Mouse (Mus musculus) layer of hippocampus, adult 2 months (tissue): Measurements from ENCODE around the gene Sorcs3. TPM values are rescaled to one million over a fixed set of nuclear protein-coding genes. Genes with fewer than 3 reads are reported as not detected.

ENCODE experiments used
- DNase-seq, 2 experiments: peaks; one replicate each; pipeline ENCODE4 v3.0.0; 2022; ENCODE audit warnings: low spot score in 2 of 2
- H3K27ac ChIP-seq: fragments of 200-600 bp; 2 replicates; pipeline ENCODE4 v1.8.1; 2022
- H3K4me3 ChIP-seq: fragments of 200-600 bp; 2 replicates; pipeline ENCODE4 v1.8.1; 2022; ENCODE audit warnings: mild to moderate bottlenecking
- CTCF ChIP-seq: fragments of 200-600 bp; conservative IDR thresholded peaks from 2 replicates; pipeline ENCODE4 v1.8.1; 2022; ENCODE audit warnings: antibody characterized with exemption, mild to moderate bottlenecking, moderate library complexity
- total RNA-seq, 2 experiments: library from RNA; stranded (reverse); gene quantifications; 2 replicates each; pipeline ENCODE4 v1.2.3; 2021

Gene Sorcs3
- total RNA-seq, 2 experiments from 2014 or later = 34.1 to 34.3 TPM

- no peak for DNase-seq
- no peak for TF ChIP-seq CTCF
- H3K27ac ChIP-seq = no peak overlapping the region
- H3K4me3 ChIP-seq = no peak overlapping the region
These were observed 436.7 kb downstream of the Sorcs3 start for GRCm38 (mm10) chr19:48642566-48642965.

- no peak overlapping the region for H3K4me3 ChIP-seq
- DNase-seq = no peak
- no peak overlapping the region for H3K27ac ChIP-seq
- TF ChIP-seq CTCF = no peak
These were observed 444.1 kb downstream of the Sorcs3 start for GRCm38 (mm10) chr19:48649941-48650340.

GRCm38 (mm10) chr19:48651617-48652016 lies 445.8 kb downstream of the Sorcs3 start:
- H3K4me3 ChIP-seq = no peak overlapping the region
- no peak for TF ChIP-seq CTCF
- DNase-seq = no peak

GRCm38 (mm10) chr19:48660201-48660600 lies 454.4 kb downstream of the Sorcs3 start:
- DNase-seq = no peak
- no peak for TF ChIP-seq CTCF
- Histone ChIP-seq H3K4me3 (no peak overlapping the region), H3K27ac (no peak overlapping the region)

More at GRCm38 (mm10) chr19:48651617-48652016, 445.8 kb downstream of the Sorcs3 start:
- H3K27ac ChIP-seq = no peak overlapping the region

DNA sequence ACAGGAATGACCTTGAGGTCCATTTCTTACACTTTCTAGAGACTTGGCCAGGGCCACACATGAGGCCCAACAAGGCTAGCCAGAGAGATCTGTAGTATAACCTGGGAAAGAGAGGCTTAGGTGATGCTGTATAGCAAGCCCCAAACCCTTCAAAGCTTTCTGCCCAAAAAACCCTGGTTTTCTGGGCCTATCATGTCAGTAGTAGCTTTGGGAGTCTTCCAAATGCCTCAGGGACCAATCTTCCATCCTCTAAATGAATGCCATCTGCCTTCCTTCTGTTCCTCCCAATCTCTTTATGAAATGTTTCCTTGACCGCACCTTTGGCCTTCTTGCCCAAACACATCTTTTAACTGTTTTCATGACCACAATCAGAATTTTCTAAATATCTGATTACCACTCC lies 474.1 kb downstream of the Sorcs3 start:
- TF ChIP-seq CTCF = no peak
- no peak overlapping the region for H3K4me3 ChIP-seq
- no peak for DNase-seq
- H3K27ac ChIP-seq = no peak overlapping the region

DNA sequence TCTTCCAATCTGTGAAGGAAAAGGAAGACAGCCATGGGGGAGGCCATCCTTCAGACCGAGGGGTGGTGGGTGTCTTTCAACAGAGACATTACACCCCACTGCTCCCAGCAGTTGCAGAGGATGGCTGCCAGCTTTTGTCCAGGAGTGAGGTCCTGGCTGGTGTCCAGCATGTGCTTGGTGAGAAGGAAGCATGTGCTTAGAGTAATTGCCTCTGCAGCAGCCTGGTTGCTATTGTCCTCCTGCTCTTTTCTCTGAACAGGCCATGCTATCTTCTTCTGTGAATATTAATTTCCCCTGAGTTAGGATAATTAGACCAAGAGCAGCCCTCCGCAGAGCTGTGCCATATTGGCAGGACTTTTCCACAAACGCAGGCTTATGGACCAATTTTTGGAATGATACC lies 476.7 kb downstream of the Sorcs3 start:
- TF ChIP-seq CTCF = no peak
- peak in 1 of 2 experiments; percentile 5 for DNase-seq
- Histone ChIP-seq H3K4me3 (no peak overlapping the region), H3K27ac (no peak overlapping the region)

GRCm38 (mm10) chr19:48686369-48686768 lies 480.5 kb downstream of the Sorcs3 start:
- DNase-seq = no peak
- no peak overlapping the region for H3K4me3 ChIP-seq
- no peak for TF ChIP-seq CTCF
- H3K27ac ChIP-seq = no peak overlapping the region

DNA sequence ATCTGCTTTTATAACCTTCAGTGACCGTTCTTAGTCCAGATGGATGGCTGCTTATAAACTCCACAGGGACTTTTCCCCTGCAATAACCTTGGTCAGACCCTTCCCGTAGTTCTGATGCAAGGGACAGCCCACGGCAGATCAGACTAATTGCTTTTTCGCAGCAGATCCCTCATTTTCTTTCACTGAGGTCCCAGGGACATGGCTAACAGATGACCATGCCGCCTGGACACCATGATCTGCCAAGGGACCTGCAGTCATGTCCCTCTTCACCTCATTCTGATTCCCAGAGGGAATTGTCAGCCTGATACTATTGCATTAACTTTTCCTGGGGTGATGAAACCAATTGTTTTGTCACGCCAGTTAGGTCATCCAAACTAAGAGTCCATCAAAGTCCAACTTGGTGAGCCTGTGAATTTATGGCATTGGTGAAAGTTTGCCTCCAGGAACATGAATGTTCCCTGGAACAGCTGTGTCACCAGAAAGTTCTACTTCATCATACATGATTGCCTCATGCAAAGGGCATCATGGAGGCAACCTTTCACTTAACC lies 494.4 kb downstream of the Sorcs3 start:
- Histone ChIP-seq H3K27ac (no peak overlapping the region), H3K4me3 (no peak overlapping the region)
- DNase-seq = no peak
- TF ChIP-seq CTCF = no peak

- Histone ChIP-seq H3K27ac (no peak overlapping the region), H3K4me3 (no peak overlapping the region)
- TF ChIP-seq CTCF = no peak
- no peak for DNase-seq
These were observed 497.9 kb downstream of the Sorcs3 start for GRCm38 (mm10) chr19:48703763-48704162.

- TF ChIP-seq CTCF = no peak
- H3K4me3 ChIP-seq = no peak overlapping the region
- no peak for DNase-seq
- no peak overlapping the region for H3K27ac ChIP-seq
These were observed 500.6 kb downstream of the Sorcs3 start for GRCm38 (mm10) chr19:48706267-48706923.

GRCm38 (mm10) chr19:48706924-48707320 lies 501.1 kb downstream of the Sorcs3 start:
- no peak for TF ChIP-seq CTCF
- H3K27ac ChIP-seq = no peak overlapping the region
- no peak overlapping the region for H3K4me3 ChIP-seq
- no peak for DNase-seq

GRCm38 (mm10) chr19:48725851-48726419 lies 520.1 kb downstream of the Sorcs3 start:
- DNase-seq = no peak
- TF ChIP-seq CTCF = no peak

DNA sequence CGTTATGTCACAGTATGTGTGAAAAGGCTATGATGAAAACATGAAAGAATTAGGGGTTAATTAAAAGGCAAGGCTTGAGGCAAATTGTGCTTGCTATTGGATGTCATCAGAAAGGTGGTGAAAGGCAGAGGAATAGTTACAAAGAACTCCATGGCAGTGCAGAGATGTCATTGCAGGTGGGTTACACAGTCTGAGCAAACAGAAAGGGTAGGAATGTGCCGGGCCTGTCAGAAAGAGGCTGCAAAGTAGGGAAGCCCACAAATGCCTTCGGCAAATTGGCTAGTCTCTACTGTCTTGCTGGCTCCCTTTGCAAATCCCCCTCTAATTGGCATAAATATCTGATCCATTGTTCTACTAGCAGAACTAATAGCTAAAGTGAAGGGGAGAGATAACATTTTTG lies 521.2 kb downstream of the Sorcs3 start:
- Histone ChIP-seq H3K4me3 (no peak overlapping the region), H3K27ac (no peak overlapping the region)
- TF ChIP-seq CTCF = no peak
- no peak for DNase-seq

More at GRCm38 (mm10) chr19:48725851-48726419, 520.1 kb downstream of the Sorcs3 start:
- no peak overlapping the region for H3K4me3 ChIP-seq
- no peak overlapping the region for H3K27ac ChIP-seq

GRCm38 (mm10) chr19:48727601-48728000 lies 521.8 kb downstream of the Sorcs3 start:
- Histone ChIP-seq H3K27ac (no peak overlapping the region), H3K4me3 (no peak overlapping the region)
- no peak for DNase-seq
- no peak for TF ChIP-seq CTCF
